In the genomic region with DNA sequence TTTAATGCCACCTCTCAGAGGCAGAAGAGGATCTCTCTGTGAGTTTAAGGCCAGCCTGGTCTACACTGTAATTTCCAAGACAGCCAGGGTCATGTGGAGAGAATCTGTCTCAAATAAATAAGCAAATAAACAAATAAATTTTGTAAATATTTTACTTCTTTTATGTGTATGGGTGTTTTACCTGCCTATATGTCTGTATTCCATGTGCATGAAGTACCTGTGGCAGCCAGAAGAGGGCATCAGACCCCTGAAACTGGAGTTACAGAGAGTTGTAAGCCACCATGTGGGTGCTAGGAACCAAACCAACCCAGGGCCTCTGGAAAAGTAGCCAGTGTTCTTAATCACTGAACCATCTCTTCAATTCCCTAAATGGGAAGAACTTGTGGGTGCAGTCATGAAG, we compare ENCODE assay signal across 18 mouse cellular contexts. TPM values are rescaled to one million over a fixed set of nuclear protein-coding genes. Genes with fewer than 3 reads are reported as not detected.
DNase-seq lines count a peak whose midpoint lies in the region; TF ChIP-seq lines count a peak whose summit lies in the region.
"Had no signal": no experiment of that assay in that cellular context is flagged by ENCODE, and none has a peak within 500 bp of the region (broad histone marks: within the 10 kb centered on the region; RNA-seq: fewer than 3 reads in every experiment).

No protein-coding gene starts in this region.

- no peaks in the 10 kb centered on the region for H3K27me3 ChIP-seq in E14TG2a.4 (ENCODE audit: insufficient read depth, low read length)
- H3K27me3 ChIP-seq: heart, embryonic 15.5 days; limb, embryonic 12.5 days; neural tube, embryonic 13.5 days had no signal

- no peak for DNase-seq in layer of hippocampus, adult 2 months (ENCODE audit: low spot score in 2 of 2)
- DNase-seq in layer of hippocampus, adult 9-11 months: no peak
- DNase-seq in 416B (ENCODE audit: low read depth): peak; percentile 20
- DNase-seq in brain, embryonic 14.5 days (ENCODE audit: low read depth): no peak
- no peak for DNase-seq in cerebellum, postnatal 4 days (ENCODE audit: low spot score in 2 of 2)
- DNase-seq in thymus, postnatal 10 days (ENCODE audit: low spot score in 2 of 2): no peak
- DNase-seq: adrenal gland, adult 8-10 months; cerebellum, adult 18-20 months; heart, adult 2 months; kidney, postnatal 14 days; right cerebral cortex, postnatal 14 days had no signal

- H3K9me3 ChIP-seq in E14TG2a.4 (ENCODE audit: low read length): peaks cover 24% of the 10 kb centered on the region
- H3K9me3 ChIP-seq: heart, embryonic 15.5 days had no signal

- peak; percentile 28 for TF ChIP-seq CTCF in layer of hippocampus, adult 2 months (conservative IDR thresholded peaks at IDR 0.05)
- TF ChIP-seq CTCF in E14TG2a.4 (conservative IDR thresholded peaks at IDR 0.05; ENCODE audit: low read length): peak; percentile 63
- TF ChIP-seq CTCF in brain, embryonic 14.5 days (IDR thresholded peaks at IDR 0.05; ENCODE audit: borderline replicate concordance, extremely low read depth, insufficient read depth, insufficient read length): peak; percentile 14; the same call in 1 of the 2 replicates

- no peak for TF ChIP-seq POLR2A in brain, embryonic 14.5 days (IDR thresholded peaks at IDR 0.05; ENCODE audit: borderline replicate concordance, extremely low read depth, insufficient read depth, insufficient read length, poor library complexity, severe bottlenecking)

- peaks cover 72% of the 10 kb centered on the region for H3K4me1 ChIP-seq in E14TG2a.4 (replicated peaks; ENCODE audit: low read depth, low read length)
- H3K4me1 ChIP-seq: heart, embryonic 15.5 days; limb, embryonic 12.5 days; neural tube, embryonic 13.5 days had no signal

- no peak overlapping the region for H3K4me3 ChIP-seq in layer of hippocampus, adult 2 months
- H3K4me3 ChIP-seq in E14TG2a.4 (replicated peaks; ENCODE audit: low read length): no peak overlapping the region
- H3K4me3 ChIP-seq: erythroblast, embryonic 14.5 days; heart, adult 2 months; heart, embryonic 15.5 days; limb, embryonic 12.5 days; neural tube, embryonic 13.5 days had no signal

- H3K36me3 ChIP-seq in E14TG2a.4 (ENCODE audit: insufficient read depth, low read length): peaks cover 34% of the 10 kb centered on the region
- H3K36me3 ChIP-seq: G1E; heart, embryonic 15.5 days; limb, embryonic 12.5 days; neural tube, embryonic 13.5 days had no signal

- no peak overlapping the region for H3K27ac ChIP-seq in layer of hippocampus, adult 2 months
- H3K27ac ChIP-seq: heart, adult 2 months; heart, embryonic 15.5 days; limb, embryonic 12.5 days; macrophage; neural tube, embryonic 13.5 days had no signal

RNA-seq across cellular contexts. Expression of a gene that starts 31.6 kb away (rescaled TPM):
- 10 to 100 TPM; 50.1 to 51.3 TPM for total RNA-seq in layer of hippocampus, adult 2 months (2021)
- 120 and 156 TPM in 2 replicates for polyA plus RNA-seq in brain, embryonic 14.5 days (2012; rRNA removed)

RNA-seq across cellular contexts. Expression of a gene that starts 40.6 kb away (rescaled TPM):
- total RNA-seq in layer of hippocampus, adult 2 months (2021): under 1 TPM; 0.51 to 0.59 TPM
- 0.76 and 0.82 TPM in 2 replicates for polyA plus RNA-seq in brain, embryonic 14.5 days (2012; rRNA removed)
- polyA plus RNA-seq: G1E had no signal

RNA-seq across cellular contexts. Expression of a gene that starts 41.8 kb away (rescaled TPM):
- total RNA-seq in layer of hippocampus, adult 2 months (2021): 1 to 10 TPM; 1.3 to 1.5 TPM
- 0.98 and 1.6 TPM in 2 replicates for polyA plus RNA-seq in brain, embryonic 14.5 days (2012; rRNA removed)
